Mouse (Mus musculus) heart, embryonic 13.5 days (tissue): ENCODE results near the gene Togaram1. TPM values are rescaled to one million over a fixed set of nuclear protein-coding genes. Genes with fewer than 3 reads are reported as not detected.

Source experiments
- ATAC-seq: fragments of 200-750 bp; cut with Nextera tagmentation; 2 replicates; pipeline ENCODE4 v1.8.0; 2017; ENCODE audit warnings: moderate TSS enrichment; ENCODE audit not compliant: insufficient number of reproducible peaks, low FRiP score, low TSS enrichment; ENCODE audit errors: extremely low read depth
- H3K27ac ChIP-seq: fragments of 300-500 bp; sonication (generic); replicated peaks from 2 replicates; pipeline ENCODE4 v1.5.1; 2015; ENCODE audit warnings: moderate library complexity, mild to moderate bottlenecking, inconsistent platforms
- H3K27me3 ChIP-seq: fragments of 300-500 bp; sonication (generic); replicated peaks from 2 replicates; pipeline ENCODE4 v1.6.1; 2015; ENCODE audit warnings: mild to moderate bottlenecking, inconsistent platforms
- H3K36me3 ChIP-seq: fragments of 300-500 bp; sonication (generic); 2 replicates; pipeline ENCODE4 v1.6.1; 2015; ENCODE audit warnings: mild to moderate bottlenecking, inconsistent platforms
- H3K4me1 ChIP-seq: fragments of 300-500 bp; sonication (generic); 2 replicates; pipeline ENCODE4 v1.6.1; 2015; ENCODE audit warnings: inconsistent platforms
- H3K4me2 ChIP-seq: fragments of 300-500 bp; sonication (generic); 2 replicates; pipeline ENCODE4 v1.6.1; 2015; ENCODE audit warnings: inconsistent platforms, mild to moderate bottlenecking, moderate library complexity
- H3K4me3 ChIP-seq: fragments of 300-500 bp; sonication (generic); 2 replicates; pipeline ENCODE4 v1.5.1; 2015; ENCODE audit warnings: moderate library complexity, mild to moderate bottlenecking, inconsistent platforms
- H3K9ac ChIP-seq: fragments of 300-500 bp; sonication (generic); 2 replicates; pipeline ENCODE4 v1.6.1; 2015; ENCODE audit warnings: inconsistent platforms, mild to moderate bottlenecking, moderate library complexity
- H3K9me3 ChIP-seq: fragments of 300-500 bp; sonication (generic); 2 replicates; pipeline ENCODE4 v1.6.1; 2016; ENCODE audit warnings: inconsistent platforms
- WGBS: fragments of 180-500 bp; shearing (Covaris S2); methylation state at CpG from one replicate; pipeline ENCODE4 v1.1.7; 2015; ENCODE audit warnings: mixed read lengths; 5-methylcytosine and 5-hydroxymethylcytosine counted together
- polyA plus RNA-seq: library from polyadenylated mRNA; unstranded; fragments of >200 nt; fragmentation: Nextera tagmentation; extraction: Ambion mirVana; gene quantifications from 2 replicates; pipeline ENCODE4 v1.2.1, GENCODE M21; 2015

Gene Togaram1
- polyA plus RNA-seq = 15.3 and 17.2 TPM in 2 replicates

- Histone ChIP-seq H3K36me3 (peaks cover 2% of the 10 kb centered on the region; the same call in 1 of the 2 replicates), H3K9me3 (no peaks in the 10 kb centered on the region), H3K27ac (peak within 1 kb of the TSS; percentile 92), H3K9ac (peak within 1 kb of the TSS; percentile 97), H3K4me3 (peak within 1 kb of the TSS; percentile 96), H3K4me1 (peaks cover 46% of the 10 kb centered on the region), H3K4me2 (peak within 1 kb of the TSS; percentile 95), H3K27me3 (no peaks in the 10 kb centered on the region)
- under 1% methylated on average over 45 of the region's 45 CpGs for whole genome bisulfite sequencing
- ATAC-seq = peak; percentile 100
These were observed at the start of gene Togaram1, which contains the start of gene Klhl28 for GRCm38 (mm10) chr12:64965124-64966026. Gene Togaram1 (plus strand): TSS chr12:64965804. Gene Klhl28 (minus strand): TSS chr12:64965534.

- H3K4me2 ChIP-seq = no peak overlapping the region; the same call in 1 of the 2 replicates
- no peak for ATAC-seq
These were observed 48.9 kb upstream of the Togaram1 start for GRCm38 (mm10) chr12:64916735-64917134.

GRCm38 (mm10) chr12:64917578-64918471, 47.8 kb upstream of the Togaram1 start, which contains the start of gene Gm527:
Gene Gm527 (plus strand): TSS chr12:64917906.
- peak within 1 kb of the TSS; percentile 76 for H3K27ac ChIP-seq
- H3K4me2 ChIP-seq = peak within 1 kb of the TSS; percentile 88
- H3K36me3 ChIP-seq = peaks cover 14% of the 10 kb centered on the region; the same call in 1 of the 2 replicates
- H3K4me3 ChIP-seq = peak within 1 kb of the TSS; percentile 88
- peaks cover 10% of the 10 kb centered on the region; the same call in 1 of the 2 replicates for H3K4me1 ChIP-seq
- H3K27me3 ChIP-seq = peaks cover 4% of the 10 kb centered on the region; the same call in 1 of the 2 replicates
- ATAC-seq = peak; percentile 100
- H3K9me3 ChIP-seq = no peaks in the 10 kb centered on the region
- whole genome bisulfite sequencing = under 1% methylated on average over 83 of the region's 93 CpGs
- peak within 1 kb of the TSS; percentile 95 for H3K9ac ChIP-seq

More at GRCm38 (mm10) chr12:64916735-64917134, 48.9 kb upstream of the Togaram1 start:
- Histone ChIP-seq H3K27ac (no peak overlapping the region), H3K9me3 (no peaks in the 10 kb centered on the region), H3K27me3 (peaks cover 4% of the 10 kb centered on the region; the same call in 1 of the 2 replicates), H3K9ac (no peak overlapping the region), H3K4me3 (no peak overlapping the region), H3K4me1 (peaks cover 10% of the 10 kb centered on the region; the same call in 1 of the 2 replicates), H3K36me3 (peaks cover 7% of the 10 kb centered on the region; the same call in 1 of the 2 replicates)

GRCm38 (mm10) chr12:64937493-64937892, 28.1 kb upstream of the Togaram1 start:
- no peak overlapping the region for H3K9ac ChIP-seq
- H3K4me3 ChIP-seq = no peak overlapping the region
- H3K9me3 ChIP-seq = no peaks in the 10 kb centered on the region
- H3K36me3 ChIP-seq = peaks cover 14% of the 10 kb centered on the region
- no peaks in the 10 kb centered on the region for H3K4me1 ChIP-seq
- 78% methylated on average over 2 of the region's 2 CpGs for WGBS
- H3K27me3 ChIP-seq = no peaks in the 10 kb centered on the region
- no peak overlapping the region for H3K4me2 ChIP-seq
- no peak for ATAC-seq
- H3K27ac ChIP-seq = no peak overlapping the region

- Histone ChIP-seq H3K4me3 (peak overlapping the region; percentile 96), H3K4me2 (peak overlapping the region; percentile 81), H3K27ac (peak overlapping the region; percentile 81), H3K27me3 (no peaks in the 10 kb centered on the region), H3K4me1 (peaks cover 42% of the 10 kb centered on the region), H3K9ac (peak overlapping the region; percentile 84), H3K36me3 (no peaks in the 10 kb centered on the region), H3K9me3 (no peaks in the 10 kb centered on the region)
- no peak for ATAC-seq
- 7% methylated on average over 4 of the region's 4 CpGs for WGBS
These were observed 1.0 kb upstream of the Togaram1 start for GRCm38 (mm10) chr12:64964560-64964959.

- H3K27ac ChIP-seq = peak overlapping the region; percentile 92
- peak overlapping the region; percentile 96 for H3K4me3 ChIP-seq
- H3K9ac ChIP-seq = peak overlapping the region; percentile 97
- H3K4me1 ChIP-seq = peaks cover 51% of the 10 kb centered on the region
- ATAC-seq = peak; percentile 11
- WGBS = under 1% methylated on average over 44 of the region's 44 CpGs
- H3K36me3 ChIP-seq = peaks cover 8% of the 10 kb centered on the region; the same call in 1 of the 2 replicates
- no peaks in the 10 kb centered on the region for H3K9me3 ChIP-seq
- H3K27me3 ChIP-seq = no peaks in the 10 kb centered on the region
- peak overlapping the region; percentile 95 for H3K4me2 ChIP-seq
These were observed 562 bp downstream of the Togaram1 start for GRCm38 (mm10) chr12:64966101-64966631.

- H3K27ac ChIP-seq = peak overlapping the region; percentile 92
- H3K4me3 ChIP-seq = peak overlapping the region; percentile 96
- peak overlapping the region; percentile 97 for H3K9ac ChIP-seq
- H3K4me2 ChIP-seq = peak overlapping the region; percentile 95
- WGBS = 3% methylated on average over 19 of the region's 19 CpGs
- peaks cover 57% of the 10 kb centered on the region for H3K4me1 ChIP-seq
- no peaks in the 10 kb centered on the region for H3K9me3 ChIP-seq
- ATAC-seq = no peak
- no peaks in the 10 kb centered on the region for H3K27me3 ChIP-seq
- peaks cover 11% of the 10 kb centered on the region; the same call in 1 of the 2 replicates for H3K36me3 ChIP-seq
These were observed 1.2 kb downstream of the Togaram1 start for GRCm38 (mm10) chr12:64966652-64967435.

- H3K27ac ChIP-seq = peak overlapping the region; percentile 92
- H3K9ac ChIP-seq = peak overlapping the region; percentile 97
- H3K4me2 ChIP-seq = peak overlapping the region; percentile 95
- under 1% methylated on average over 9 of the region's 9 CpGs for WGBS
- no peaks in the 10 kb centered on the region for H3K27me3 ChIP-seq
- no peak for ATAC-seq
- peaks cover 11% of the 10 kb centered on the region; the same call in 1 of the 2 replicates for H3K36me3 ChIP-seq
- peaks cover 62% of the 10 kb centered on the region for H3K4me1 ChIP-seq
- H3K9me3 ChIP-seq = no peaks in the 10 kb centered on the region
- H3K4me3 ChIP-seq = peak overlapping the region; percentile 96
These were observed 1.9 kb downstream of the Togaram1 start for GRCm38 (mm10) chr12:64967470-64967869.

GRCm38 (mm10) chr12:64968067-64968466, 2.5 kb downstream of the Togaram1 start:
- Histone ChIP-seq H3K4me3 (peak overlapping the region; percentile 96), H3K9me3 (no peaks in the 10 kb centered on the region), H3K4me2 (peak overlapping the region; percentile 95), H3K4me1 (peaks cover 62% of the 10 kb centered on the region), H3K27ac (no peak overlapping the region), H3K9ac (peak overlapping the region; percentile 97), H3K27me3 (no peaks in the 10 kb centered on the region), H3K36me3 (peaks cover 11% of the 10 kb centered on the region; the same call in 1 of the 2 replicates)
- WGBS = 4% methylated on average over 2 of the region's 2 CpGs
- ATAC-seq = no peak

- no peaks in the 10 kb centered on the region for H3K9me3 ChIP-seq
- ATAC-seq = no peak
- no peak overlapping the region for H3K9ac ChIP-seq
- no peak overlapping the region for H3K4me3 ChIP-seq
- H3K4me1 ChIP-seq = peaks cover 51% of the 10 kb centered on the region
- peak overlapping the region; percentile 33; the same call in 1 of the 2 replicates for H3K4me2 ChIP-seq
- no peaks in the 10 kb centered on the region for H3K27me3 ChIP-seq
- no peak overlapping the region for H3K27ac ChIP-seq
- peaks cover 13% of the 10 kb centered on the region; the same call in 1 of the 2 replicates for H3K36me3 ChIP-seq
These were observed 5.8 kb downstream of the Togaram1 start for GRCm38 (mm10) chr12:64971399-64971798.
